Mouse (Mus musculus) intestine, postnatal 0 days (tissue): ENCODE measurements around the gene Mas1. TPM values are rescaled to one million over a fixed set of nuclear protein-coding genes. Genes with fewer than 3 reads are reported as not detected.

Source experiments
- ATAC-seq: fragments of 200-750 bp; cut with Nextera tagmentation; 2 replicates; pipeline ENCODE4 v1.8.0; 2017; ENCODE audit warnings: mild to moderate bottlenecking, moderate TSS enrichment, moderate library complexity
- H3K27ac ChIP-seq: fragments of 300-500 bp; sonication (generic); 2 replicates; pipeline ENCODE4 v1.5.1; 2014; ENCODE audit warnings: mild to moderate bottlenecking, low read depth, low read length, moderate library complexity
- H3K27me3 ChIP-seq: fragments of 300-500 bp; sonication (generic); replicated peaks from 2 replicates; pipeline ENCODE4 v1.6.1; 2014; ENCODE audit warnings: low read length, mixed read lengths; ENCODE audit not compliant: control insufficient read depth, insufficient read depth
- H3K36me3 ChIP-seq: fragments of 300-500 bp; sonication (generic); 2 replicates; pipeline ENCODE4 v1.6.1; 2014; ENCODE audit warnings: mild to moderate bottlenecking, moderate library complexity; ENCODE audit not compliant: control insufficient read depth, insufficient read depth
- H3K4me1 ChIP-seq: fragments of 300-500 bp; sonication (generic); replicated peaks from 2 replicates; pipeline ENCODE4 v1.6.1; 2014; ENCODE audit warnings: antibody characterized with exemption, low read length, mixed read lengths; ENCODE audit not compliant: control insufficient read depth, insufficient read depth
- H3K4me2 ChIP-seq: fragments of 300-500 bp; sonication (generic); replicated peaks from 2 replicates; pipeline ENCODE4 v1.6.1; 2014; ENCODE audit warnings: low read depth, mild to moderate bottlenecking, moderate library complexity
- H3K4me3 ChIP-seq: fragments of 300-500 bp; sonication (generic); 2 replicates; pipeline ENCODE4 v1.5.1; 2014; ENCODE audit warnings: low read depth, low read length
- H3K9ac ChIP-seq: fragments of 300-500 bp; sonication (generic); 2 replicates; pipeline ENCODE4 v1.6.1; 2014; ENCODE audit warnings: mild to moderate bottlenecking, low read depth, low read length
- H3K9me3 ChIP-seq: fragments of 300-500 bp; sonication (generic); 2 replicates; pipeline ENCODE4 v1.6.1; 2016; ENCODE audit warnings: mixed run types; ENCODE audit not compliant: control insufficient read depth
- CTCF ChIP-seq: sonication (generic); IDR thresholded peaks from 2 replicates; pipeline ENCODE4 v1.5.1; 2016; ENCODE audit warnings: low read depth, mild to moderate bottlenecking, control low read depth, antibody characterized with exemption, moderate library complexity
- WGBS: fragments of 180-500 bp; shearing (Covaris S2); extraction: QIAGEN DNeasy Blood & Tissue Kit; methylation state at CpG from one replicate; pipeline ENCODE4 v1.1.7; 2014; 5-methylcytosine and 5-hydroxymethylcytosine counted together
- polyA plus RNA-seq: library from polyadenylated mRNA; unstranded; fragments of >200 nt; fragmentation: Nextera tagmentation; extraction: Ambion mirVana; gene quantifications from 2 replicates; pipeline ENCODE4 v1.2.1, GENCODE M21; 2015

The Mas1 gene
- 0.10 and 0.16 TPM in 2 replicates for polyA plus RNA-seq

DNA sequence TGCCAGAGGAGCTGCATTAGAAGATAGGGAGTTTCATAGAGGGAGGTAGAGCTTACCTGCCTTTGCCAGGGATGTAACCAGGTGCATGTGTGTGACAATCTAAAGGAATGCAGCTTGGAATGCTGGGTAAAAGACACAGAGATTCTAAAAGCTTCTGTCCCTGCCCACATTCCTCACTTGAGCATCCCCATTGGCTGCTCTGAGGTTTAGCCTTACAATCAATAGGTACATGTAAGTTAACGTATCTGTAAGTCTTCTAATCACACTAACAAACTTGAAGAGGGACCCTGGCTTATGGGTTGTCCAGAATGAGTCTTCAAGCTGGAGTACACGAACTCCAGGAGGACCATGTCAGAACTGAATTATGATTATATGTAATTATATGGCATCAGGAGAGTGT lies at the start of gene Mas1:
Gene Mas1 (minus strand): TSS at position 101 of the 400 bp plus-strand sequence.
- no peak within 1 kb of the TSS for H3K27ac ChIP-seq
- H3K4me2 ChIP-seq = no peak within 1 kb of the TSS
- no peak within 1 kb of the TSS for H3K4me3 ChIP-seq
- 23% methylated on average over 2 of the region's 2 CpGs for WGBS
- ATAC-seq = no peak
- H3K4me1 ChIP-seq = no peaks in the 10 kb centered on the region
- H3K27me3 ChIP-seq = no peaks in the 10 kb centered on the region
- no peak within 1 kb of the TSS for H3K9ac ChIP-seq
- TF ChIP-seq CTCF = no peak
- H3K9me3 ChIP-seq = no peaks in the 10 kb centered on the region
- no peaks in the 10 kb centered on the region for H3K36me3 ChIP-seq

- Histone ChIP-seq H3K9me3 (no peaks in the 10 kb centered on the region), H3K27ac (peak overlapping the region; percentile 89), H3K36me3 (peaks cover 46% of the 10 kb centered on the region), H3K4me3 (peak overlapping the region; percentile 90), H3K27me3 (no peaks in the 10 kb centered on the region), H3K4me2 (peak overlapping the region; percentile 85), H3K4me1 (no peaks in the 10 kb centered on the region), H3K9ac (peak overlapping the region; percentile 96)
- TF ChIP-seq CTCF = no peak
- peak; percentile 34 for ATAC-seq
- WGBS = under 1% methylated on average over 40 of the region's 40 CpGs
Measured at GRCm38 (mm10) chr17:12916588-12917380, 48.8 kb upstream of the Mas1 start.

DNA sequence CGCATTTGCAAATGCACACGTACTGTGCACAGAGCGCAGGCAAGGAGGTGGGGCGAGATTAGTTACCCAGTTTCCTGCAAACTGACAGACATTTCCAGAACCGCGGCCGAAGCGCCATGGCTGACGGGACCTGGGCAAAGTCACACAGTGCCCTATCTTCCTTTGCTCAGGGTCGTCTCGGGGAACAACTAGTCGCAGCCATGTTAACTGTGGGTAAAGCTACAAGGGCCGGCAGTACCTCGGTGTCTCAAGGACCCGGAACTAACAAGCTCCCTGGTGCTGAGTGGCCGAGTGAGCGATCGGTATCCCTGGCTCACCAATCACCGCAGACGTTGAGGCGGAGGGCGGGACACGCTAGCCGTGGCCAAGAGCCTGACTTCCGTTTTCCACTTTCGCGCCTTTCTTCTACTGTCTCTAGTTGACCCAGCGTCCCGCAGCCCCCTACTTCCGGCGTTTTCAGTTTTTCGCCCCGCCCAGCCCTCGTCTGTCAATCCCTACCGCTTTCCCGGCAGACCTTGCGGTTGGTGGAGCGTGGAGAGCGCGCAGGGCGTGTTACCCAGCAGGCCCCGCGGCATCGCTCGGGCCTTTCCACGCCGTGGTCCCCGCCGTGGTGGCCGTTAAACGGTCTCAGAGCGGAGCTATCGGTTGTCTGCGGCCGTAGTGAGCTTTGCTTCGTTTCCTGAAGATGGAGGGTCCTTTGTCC lies 48.1 kb upstream of the Mas1 start, which contains the start of gene Mrpl18:
Gene Mrpl18 (minus strand): TSS at position 465 of the 703 bp plus-strand sequence.
- Histone ChIP-seq H3K4me3 (peak within 1 kb of the TSS; percentile 90), H3K27ac (peak within 1 kb of the TSS; percentile 89), H3K9ac (peak within 1 kb of the TSS; percentile 96), H3K4me2 (peak within 1 kb of the TSS; percentile 85), H3K36me3 (peaks cover 46% of the 10 kb centered on the region), H3K9me3 (no peaks in the 10 kb centered on the region), H3K4me1 (no peaks in the 10 kb centered on the region), H3K27me3 (no peaks in the 10 kb centered on the region)
- no peak for TF ChIP-seq CTCF
- under 1% methylated on average over 56 of the region's 56 CpGs for WGBS
- ATAC-seq = peak; percentile 99

GRCm38 (mm10) chr17:12915488-12915880 lies 47.5 kb upstream of the Mas1 start, which contains the start of gene Tcp1:
Gene Tcp1 (plus strand): TSS chr17:12915701.
- 1% methylated on average over 18 of the region's 18 CpGs for WGBS
- Histone ChIP-seq H3K9me3 (no peaks in the 10 kb centered on the region), H3K36me3 (peaks cover 46% of the 10 kb centered on the region), H3K4me3 (peak within 1 kb of the TSS; percentile 90), H3K27me3 (no peaks in the 10 kb centered on the region), H3K27ac (peak within 1 kb of the TSS; percentile 89), H3K4me1 (no peaks in the 10 kb centered on the region), H3K4me2 (peak within 1 kb of the TSS; percentile 85), H3K9ac (peak within 1 kb of the TSS; percentile 96)
- no peak for TF ChIP-seq CTCF
- ATAC-seq = peak; percentile 19

- no peak overlapping the region for H3K4me2 ChIP-seq
- H3K9ac ChIP-seq = no peak overlapping the region
- no peak for TF ChIP-seq CTCF
- WGBS = 85% methylated on average over 8 of the region's 8 CpGs
- no peak overlapping the region for H3K4me3 ChIP-seq
- H3K27me3 ChIP-seq = no peaks in the 10 kb centered on the region
- no peak overlapping the region for H3K27ac ChIP-seq
- H3K36me3 ChIP-seq = peaks cover 43% of the 10 kb centered on the region
- H3K9me3 ChIP-seq = no peaks in the 10 kb centered on the region
- H3K4me1 ChIP-seq = no peaks in the 10 kb centered on the region
- no peak for ATAC-seq
Measured at GRCm38 (mm10) chr17:12910391-12910790, 42.4 kb upstream of the Mas1 start.
